Mouse (Mus musculus): ENCODE measurements around the gene Ncoa7.

DNA sequence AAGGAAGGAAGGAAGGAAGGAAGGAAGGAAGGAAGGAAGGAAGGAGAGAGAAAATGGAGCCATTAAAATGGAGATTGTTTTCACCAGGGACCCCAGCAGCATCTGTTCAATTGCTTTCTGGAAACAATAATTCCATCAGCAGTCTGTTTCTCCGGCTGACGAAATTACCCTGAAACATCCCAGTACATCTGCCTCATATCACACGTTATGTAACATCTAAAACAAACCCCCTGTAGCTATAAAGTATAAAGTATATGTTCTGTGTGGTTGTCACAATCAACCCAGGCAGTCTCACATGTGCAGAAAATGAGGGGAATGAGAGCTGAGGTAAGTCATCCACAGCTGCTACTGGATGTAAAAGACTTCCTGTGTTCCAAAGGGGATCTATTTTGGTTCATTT, 49.0 kb downstream of the Ncoa7 start:
- TF ChIP-seq POLR2A (IDR thresholded peaks at IDR 0.05; ENCODE audit: low read depth, low read length), result no peak
- TF ChIP-seq CTCF (IDR thresholded peaks at IDR 0.05; ENCODE audit: extremely low read depth, insufficient read length, insufficient replicate concordance, low read depth, low read length), result no peak

Data from small intestine, adult 2 months (tissue).